Mouse (Mus musculus) Patski (cell line): Measurements from ENCODE around the gene Lrp1. TPM values are rescaled to one million over a fixed set of nuclear protein-coding genes. Genes with fewer than 3 reads are reported as not detected.

Source experiments
- ATAC-seq: fragments of 100-300 bp; one replicate; pipeline ENCODE4 v1.8.0; 2021
- CTCF ChIA-PET: fragments of 350-600 bp; sonication (Branson Sonifier 250); formaldehyde crosslinking; loops from one replicate; lab custom pipeline; 2022; ENCODE audit warnings: inconsistent platforms; lab: Charles Lee
- POLR2A ChIA-PET: fragments of 350-600 bp; sonication (Branson Sonifier 250); formaldehyde crosslinking; loops from one replicate; lab custom pipeline; 2022; ENCODE audit warnings: antibody characterized with exemption, inconsistent platforms; lab: Charles Lee
- DNase-seq: peaks from one replicate; pipeline ENCODE4 v3.0.0-alpha.2; 2011; ENCODE audit warnings: low read depth, low spot score
- H3K27me3 ChIP-seq: fragments of 371-371 bp; one replicate; pipeline ENCODE4 v1.5.1; 2021
- CTCF ChIP-seq: fragments of 100-300 bp; IDR thresholded peaks from one replicate; pipeline ENCODE4 v1.5.1; 2021
- in situ Hi-C: fragments of 300-500 bp; cut with MboI; formaldehyde crosslinking; loops from 3 replicates; pipeline ENCODE4 v1.11.1; 2018; ENCODE audit warnings: low pct_unique_long_range_greater_than_20kb, mixed read lengths
- polyA plus RNA-seq: library from polyadenylated mRNA; unstranded; gene quantifications from one replicate; pipeline ENCODE4 v1.2.3, GENCODE M21; 2021

Gene Lrp1
- polyA plus RNA-seq, 1 experiment from 2014 or later, result 62.5 TPM

- ChIA-PET POLR2A (interaction anchor here (1.6 kb wide), 1 partner anchor 52 kb away, joined by 3 read pairs; no protein-coding TSS in a partner anchor), CTCF (interaction anchor here (1.3 kb wide), 1 partner anchor 66 kb away, joined by 3 read pairs; no protein-coding TSS in a partner anchor)
- in situ Hi-C loops, result no loop called here
- ATAC-seq (no peak), DNase-seq (no peak)
- no peak for TF ChIP-seq CTCF
- H3K27me3 ChIP-seq, result no peaks in the 10 kb centered on the region
Observed at GRCm38 (mm10) chr10:127570384-127570783, 50.6 kb downstream of the Lrp1 start.

- POLR2A ChIA-PET, result interaction anchor here (1.6 kb wide), 1 partner anchor 53 kb away, joined by 3 read pairs; no protein-coding TSS in a partner anchor
- CTCF ChIA-PET, result interaction anchor here (0.6 to 3.3 kb wide), 9 partner anchors 14 to 375 kb away, joined by 3 to 26 read pairs (median 5); partner anchors contain the start of genes Lrp1 and Stat6
- DNase-seq (peak; percentile 41), ATAC-seq (no peak)
- no peak for TF ChIP-seq CTCF
- H3K27me3 ChIP-seq, result no peaks in the 10 kb centered on the region
- in situ Hi-C loops, result no loop called here
Observed at GRCm38 (mm10) chr10:127569450-127569849, 51.5 kb downstream of the Lrp1 start.

GRCm38 (mm10) chr10:127566553-127567326 is 54.2 kb downstream of the Lrp1 start:
- no peak for ATAC-seq
- TF ChIP-seq CTCF, result no peak
- H3K27me3 ChIP-seq, result no peaks in the 10 kb centered on the region
- ChIA-PET POLR2A (no interaction called here), CTCF (interaction anchor here (1.0 to 3.3 kb wide), 3 partner anchors 53 to 58 kb away, joined by 3 to 26 read pairs (median 3); partner anchors contain the start of gene Lrp1)
- in situ Hi-C loops, result no loop called here
- no peak for DNase-seq

GRCm38 (mm10) chr10:127564301-127564700 is 56.6 kb downstream of the Lrp1 start:
- ChIA-PET CTCF (no interaction called here), POLR2A (interaction anchor here (0.9 kb wide), 1 partner anchor 70 kb away, joined by 3 read pairs; no protein-coding TSS in a partner anchor)
- H3K27me3 ChIP-seq, result no peaks in the 10 kb centered on the region
- no peak for TF ChIP-seq CTCF
- DNase-seq (no peak), ATAC-seq (no peak)
- in situ Hi-C loops, result no loop called here

GRCm38 (mm10) chr10:127563840-127564239 is 57.1 kb downstream of the Lrp1 start:
- ATAC-seq (no peak), DNase-seq (no peak)
- H3K27me3 ChIP-seq, result no peaks in the 10 kb centered on the region
- TF ChIP-seq CTCF, result no peak
- in situ Hi-C loops, result no loop called here
- ChIA-PET CTCF (no interaction called here), POLR2A (interaction anchor here (0.9 kb wide), 1 partner anchor 71 kb away, joined by 3 read pairs; no protein-coding TSS in a partner anchor)

GRCm38 (mm10) chr10:127561145-127561544 is 59.8 kb downstream of the Lrp1 start:
- ATAC-seq, result no peak
- H3K27me3 ChIP-seq, result no peaks in the 10 kb centered on the region
- CTCF ChIA-PET, result interaction anchor here (0.9 to 2.8 kb wide), 3 partner anchors 24 to 61 kb away, joined by 3 to 8 read pairs (median 4); no protein-coding TSS in a partner anchor
- TF ChIP-seq CTCF, result no peak
- in situ Hi-C loops, result no loop called here
- POLR2A ChIA-PET, result interaction anchor here (1.4 kb wide), 1 partner anchor 15 kb away, joined by 4 read pairs; no protein-coding TSS in a partner anchor
- DNase-seq, result no peak

- CTCF ChIA-PET, result interaction anchor here (1.3 to 3.8 kb wide), 3 partner anchors 11 to 45 kb away, joined by 5 to 20 read pairs (median 16); no protein-coding TSS in a partner anchor
- POLR2A ChIA-PET, result no interaction called here
- in situ Hi-C loops, result no loop called here
- no peak for ATAC-seq
- no peaks in the 10 kb centered on the region for H3K27me3 ChIP-seq
- no peak for DNase-seq
- TF ChIP-seq CTCF, result no peak
Observed at GRCm38 (mm10) chr10:127557397-127557796, 63.6 kb downstream of the Lrp1 start.

- CTCF ChIA-PET, result interaction anchor here (0.9 to 3.8 kb wide), 13 partner anchors 9 to 77 kb away, joined by 3 to 20 read pairs (median 5); partner anchors contain the start of genes Ndufa4l2 and Stac3
- POLR2A ChIA-PET, result no interaction called here
- DNase-seq, result no peak
- ATAC-seq, result no peak
- no peaks in the 10 kb centered on the region for H3K27me3 ChIP-seq
- TF ChIP-seq CTCF, result no peak
- in situ Hi-C loops, result no loop called here
Observed at GRCm38 (mm10) chr10:127555703-127556102, 65.2 kb downstream of the Lrp1 start.

- ChIA-PET POLR2A (no interaction called here), CTCF (no interaction called here)
- no peak for ATAC-seq
Observed at GRCm38 (mm10) chr10:127549892-127550291, 71.1 kb downstream of the Lrp1 start.

GRCm38 (mm10) chr10:127548236-127548635 is 72.7 kb downstream of the Lrp1 start:
- no peak for DNase-seq
- ATAC-seq, result no peak
- no peaks in the 10 kb centered on the region for H3K27me3 ChIP-seq
- ChIA-PET CTCF (interaction anchor here (3.3 kb wide), 1 partner anchor 8 kb away, joined by 16 read pairs; no protein-coding TSS in a partner anchor), POLR2A (no interaction called here)
- in situ Hi-C loops, result no loop called here
- no peak for TF ChIP-seq CTCF

More at GRCm38 (mm10) chr10:127549892-127550291, 71.1 kb downstream of the Lrp1 start:
- in situ Hi-C loops, result no loop called here
- H3K27me3 ChIP-seq, result no peaks in the 10 kb centered on the region
- no peak for DNase-seq
- no peak for TF ChIP-seq CTCF
